Mouse (Mus musculus) heart, postnatal 25 days (tissue): ENCODE results near the gene Gzmg. TPM values are rescaled to one million over a fixed set of nuclear protein-coding genes. Genes with fewer than 3 reads are reported as not detected.
"Not testable (repeated sequence)": the region's sequence is repeated elsewhere in the genome, so short reads cannot be mapped to it uniquely, and the experiment has no call there.

ENCODE experiments used
- DNase-seq: peaks from one replicate; pipeline ENCODE4 v3.0.0; 2022; ENCODE audit warnings: low spot score
- intact Hi-C: fragments of 180-260 bp; cut with DNase I; formaldehyde crosslinking; loops from one replicate; pipeline ENCODE4 v1.15.1; 2025
- total RNA-seq, 2 experiments: library from RNA; stranded (reverse); gene quantifications; 2 replicates each; pipeline ENCODE4 v1.2.3; 2021

The Gzmg gene
- not detected for total RNA-seq

DNA sequence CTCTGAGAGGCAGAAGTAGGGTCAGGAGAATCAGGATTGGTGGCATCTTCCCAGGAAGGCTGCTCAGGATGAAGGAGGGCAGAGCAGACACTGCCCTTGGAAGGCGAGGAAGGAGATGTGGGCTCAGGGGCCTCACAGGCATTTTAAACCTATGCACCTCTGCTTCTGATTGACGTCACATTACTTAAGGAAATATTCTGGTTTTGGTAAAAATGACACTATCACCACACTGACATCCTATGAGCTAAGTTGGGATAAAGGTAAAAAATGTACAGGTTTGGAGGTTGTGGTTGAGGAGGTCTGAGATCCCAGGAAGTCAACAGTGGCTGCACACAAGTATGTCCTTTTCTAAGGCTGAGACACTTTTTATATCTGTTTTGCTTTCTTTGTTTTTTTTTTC lies at the start of gene Gzmg:
Gene Gzmg, minus strand, starts transcription at position 101 of the 400 bp plus-strand sequence.
- intact Hi-C loops, DNase-seq: not testable (repeated sequence)

DNA sequence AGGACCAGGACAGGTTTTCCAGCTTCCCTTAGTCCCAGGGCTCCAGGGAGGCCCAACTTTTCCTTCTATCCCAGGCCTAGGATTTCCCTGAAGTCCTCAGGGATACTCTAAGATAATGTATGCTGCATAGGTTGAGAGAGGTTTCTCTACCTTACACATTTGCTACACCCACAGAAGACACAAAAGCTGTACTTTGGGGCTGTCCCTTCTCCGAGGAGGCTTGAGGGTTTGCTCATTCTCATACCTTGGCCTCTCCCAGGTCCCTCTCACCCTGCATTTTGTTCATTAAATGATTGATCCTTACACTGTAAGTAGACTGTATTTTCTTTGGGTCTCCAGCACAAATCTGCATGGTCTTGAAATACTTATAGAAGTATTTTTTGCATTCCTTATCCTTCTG lies 46.2 kb upstream of the Gzmg start:
- intact Hi-C loops: loop anchor here (10.0 kb wide), 1 partner anchor 189 kb away; no protein-coding TSS in a partner anchor

DNA sequence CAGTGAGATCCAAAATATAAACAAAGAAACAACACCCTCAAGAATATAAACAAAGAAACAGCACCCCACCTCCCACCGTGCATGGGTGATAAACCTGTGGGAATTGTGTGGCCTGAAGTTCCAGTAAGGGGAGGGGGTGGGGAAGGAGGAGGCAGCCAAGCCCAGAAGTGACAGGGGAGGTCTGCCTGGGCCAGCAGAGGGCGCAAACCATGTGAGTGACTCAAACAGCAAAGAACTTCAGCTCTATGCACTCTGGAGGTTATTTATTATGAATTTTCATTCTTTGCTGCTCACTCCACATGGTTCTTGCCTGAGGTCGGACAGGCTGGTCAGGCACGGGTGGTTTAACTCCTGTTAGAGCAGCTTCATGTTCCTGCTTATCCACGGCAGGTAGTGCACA lies 45.6 kb upstream of the Gzmg start:
- intact Hi-C loops: loop anchor here (10.0 kb wide), 1 partner anchor 190 kb away; no protein-coding TSS in a partner anchor
- not testable (repeated sequence) for DNase-seq

More for the DNA sequence above, 46.2 kb upstream of the Gzmg start:
- no peak for DNase-seq

DNA sequence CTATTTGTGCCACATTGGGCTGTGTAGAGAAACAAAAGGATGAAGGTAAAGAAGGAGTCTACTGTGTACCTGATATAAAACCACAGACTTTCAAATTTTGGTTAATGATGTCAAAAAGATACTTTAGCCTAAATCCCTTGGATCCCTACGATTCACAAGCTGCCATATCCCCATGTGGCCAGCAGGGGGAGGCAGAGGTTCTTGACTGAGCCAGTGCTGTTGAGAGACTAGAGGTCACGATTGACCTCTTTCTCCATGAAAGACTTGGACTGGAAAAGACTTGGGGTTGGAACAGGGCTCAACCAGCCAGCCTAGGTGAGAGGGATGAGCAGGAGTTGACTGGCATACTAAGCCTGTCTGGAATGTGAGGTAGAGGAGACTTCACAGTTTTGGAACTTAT lies 44.6 kb upstream of the Gzmg start:
- DNase-seq: no peak
- intact Hi-C loops: loop anchor here (5.0 to 10.0 kb wide), 2 partner anchors 98 to 191 kb away; no protein-coding TSS in a partner anchor

DNA sequence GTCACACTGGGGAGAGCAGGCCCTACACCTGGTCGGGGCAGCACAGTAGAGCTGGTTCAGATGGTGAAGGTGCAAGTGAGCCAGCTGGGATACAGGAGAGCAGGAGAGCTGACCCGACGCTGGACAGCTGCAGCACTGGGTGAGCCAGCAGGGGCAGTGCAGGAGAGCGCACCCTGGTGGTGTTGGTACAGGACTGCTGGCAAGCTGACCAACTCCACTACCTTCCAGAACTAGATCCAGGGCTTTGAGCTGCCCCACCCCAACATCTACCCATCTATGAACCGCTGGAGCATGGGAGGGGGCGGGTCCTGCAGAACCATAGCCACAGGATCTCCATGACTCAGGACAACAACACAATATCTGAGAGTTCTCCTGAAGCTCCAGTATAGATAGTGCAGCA lies 27.6 kb upstream of the Gzmg start:
- DNase-seq: no peak
- intact Hi-C loops: no loop called here

DNA sequence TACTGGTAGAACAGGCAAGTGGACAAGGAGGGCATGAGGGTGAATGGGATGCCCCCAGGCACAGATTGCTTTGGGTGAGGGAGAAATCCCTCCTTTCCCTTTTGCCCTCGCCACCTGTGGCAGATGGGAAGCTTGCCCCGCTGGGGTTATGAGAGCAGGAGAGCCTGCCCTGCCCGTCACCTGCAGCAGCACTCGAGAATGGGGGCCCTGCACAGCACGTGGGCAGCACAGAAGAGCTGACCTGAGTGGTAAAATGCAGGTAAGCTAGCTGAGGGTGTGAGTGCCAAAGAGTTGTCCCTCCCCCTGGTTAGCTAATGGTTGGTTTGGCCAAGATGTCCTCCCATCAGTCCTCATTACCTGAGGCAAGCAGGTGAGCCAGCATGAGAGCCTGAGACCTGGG lies 27.1 kb upstream of the Gzmg start:
- no peak for DNase-seq
- intact Hi-C loops: no loop called here

DNA sequence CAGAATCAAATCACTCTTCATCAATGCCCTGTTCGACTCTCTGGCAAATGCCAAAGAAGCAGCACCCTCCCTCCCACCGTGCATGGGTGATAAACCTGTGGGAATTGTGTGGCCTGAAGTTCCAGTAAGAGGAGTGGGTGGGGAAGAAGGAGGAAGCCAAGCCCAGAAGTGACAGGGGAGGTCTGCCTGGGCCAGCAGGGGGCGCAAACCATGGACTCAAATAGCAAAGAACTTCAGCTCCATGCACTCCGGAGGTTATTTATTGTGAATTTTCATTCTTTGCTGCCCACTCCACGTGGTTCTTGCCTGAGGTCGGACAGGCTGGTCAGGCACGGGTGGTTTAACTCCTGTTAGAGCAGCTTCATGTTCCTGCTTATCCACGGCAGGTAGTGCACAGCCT lies 18.3 kb upstream of the Gzmg start:
- DNase-seq, intact Hi-C loops: not testable (repeated sequence)

DNA sequence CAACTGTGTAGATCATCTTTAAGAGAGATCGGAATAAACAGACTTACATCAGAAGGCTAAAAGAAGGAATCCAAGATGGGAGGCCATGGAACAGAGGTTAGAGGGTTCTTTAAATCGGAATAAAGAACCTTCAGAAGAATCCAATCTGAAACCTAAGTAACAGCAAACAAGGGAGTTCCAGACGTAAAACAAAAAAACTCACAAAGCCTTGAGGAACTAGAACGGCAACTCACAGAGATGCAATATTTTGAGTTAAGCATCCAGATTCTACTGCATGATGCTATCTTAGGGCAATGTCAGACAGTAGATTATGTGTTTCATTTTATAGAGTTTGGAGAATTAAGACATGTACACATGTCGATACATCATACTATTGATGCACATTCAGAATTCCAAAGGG lies 15.1 kb upstream of the Gzmg start, which contains the start of gene Gzmn:
Gene Gzmn, minus strand, starts transcription at position 101 of the 400 bp plus-strand sequence.
- no peak for DNase-seq
- intact Hi-C loops: no loop called here

DNA sequence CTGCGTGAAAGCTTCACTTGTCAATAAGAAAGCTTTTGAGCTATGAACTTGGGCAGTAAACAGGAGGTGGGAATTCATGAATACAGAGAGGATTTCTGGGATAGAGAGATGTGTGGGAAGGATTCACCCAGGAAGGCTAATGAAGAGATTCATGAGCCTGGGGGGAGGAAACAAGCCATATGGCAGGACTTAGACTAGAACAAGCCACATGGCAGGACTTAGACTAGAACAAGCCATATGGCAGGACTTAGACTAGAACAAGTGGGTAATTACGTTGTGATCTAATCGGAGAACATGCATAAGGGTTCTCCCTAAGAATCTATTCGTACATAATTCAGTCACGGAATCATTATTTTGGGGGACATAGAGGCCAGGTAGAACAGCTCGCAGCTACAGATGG lies 14.0 kb upstream of the Gzmg start:
- intact Hi-C loops: no loop called here
- no peak for DNase-seq

DNA sequence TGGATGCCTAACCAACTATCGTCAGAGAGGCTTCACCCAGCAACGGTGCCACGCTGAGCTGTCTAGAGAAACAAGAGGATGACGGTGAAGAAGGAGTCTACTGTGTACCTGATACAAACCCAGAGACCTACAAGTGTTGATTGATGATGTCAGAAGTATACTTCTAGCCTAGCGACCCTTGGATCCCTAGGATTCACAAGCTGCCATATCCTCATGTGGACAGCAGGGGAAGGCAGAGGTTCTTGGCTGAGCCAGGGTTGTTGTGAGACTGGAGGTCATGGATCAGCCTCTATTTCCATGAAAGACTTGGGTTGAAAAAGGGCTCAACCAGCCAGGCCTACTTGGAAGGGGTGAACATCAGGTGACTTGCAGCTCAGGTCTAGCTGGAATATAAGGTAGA lies 13.4 kb upstream of the Gzmg start:
- DNase-seq: no peak
- intact Hi-C loops: no loop called here

DNA sequence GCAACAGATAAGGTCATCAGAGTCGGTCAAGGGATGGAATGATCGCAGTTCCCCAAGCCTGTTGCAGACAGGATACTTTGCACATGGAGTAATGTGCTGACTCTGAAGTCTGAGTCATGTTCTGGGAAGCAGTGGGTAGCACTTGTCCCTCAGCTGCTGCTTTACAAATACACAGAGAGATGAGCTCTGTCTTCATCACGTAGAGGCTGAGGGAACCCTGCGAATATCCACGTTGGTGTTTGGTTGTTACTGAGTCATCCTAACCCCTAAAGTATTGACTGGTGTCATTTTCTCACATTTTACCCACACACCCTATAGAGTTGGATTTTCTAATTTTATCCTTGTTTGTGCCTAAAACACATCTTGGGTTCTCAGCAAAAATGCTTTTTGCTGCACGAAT lies 8.6 kb upstream of the Gzmg start:
- DNase-seq: no peak
- intact Hi-C loops: no loop called here

DNA sequence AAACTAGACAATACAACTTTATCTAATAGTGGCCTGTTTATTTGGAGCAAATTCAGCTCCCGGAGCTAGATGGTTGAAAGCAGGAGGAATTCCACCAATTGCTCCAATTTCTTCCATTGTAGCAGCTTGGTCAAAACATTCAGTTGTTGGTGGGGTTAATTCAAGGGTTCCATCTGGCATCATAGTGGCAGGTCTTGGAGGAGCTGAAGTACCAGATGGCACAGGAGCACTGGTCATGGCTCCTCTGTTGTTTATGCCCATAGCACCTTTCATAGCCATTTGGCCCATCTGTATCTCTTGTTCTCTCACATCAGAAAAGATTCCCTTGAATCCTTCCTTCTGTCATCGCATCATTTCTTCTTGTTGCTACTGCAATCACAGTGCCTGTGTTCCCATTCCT lies 2.7 kb upstream of the Gzmg start:
- DNase-seq: no peak
- intact Hi-C loops: no loop called here

DNA sequence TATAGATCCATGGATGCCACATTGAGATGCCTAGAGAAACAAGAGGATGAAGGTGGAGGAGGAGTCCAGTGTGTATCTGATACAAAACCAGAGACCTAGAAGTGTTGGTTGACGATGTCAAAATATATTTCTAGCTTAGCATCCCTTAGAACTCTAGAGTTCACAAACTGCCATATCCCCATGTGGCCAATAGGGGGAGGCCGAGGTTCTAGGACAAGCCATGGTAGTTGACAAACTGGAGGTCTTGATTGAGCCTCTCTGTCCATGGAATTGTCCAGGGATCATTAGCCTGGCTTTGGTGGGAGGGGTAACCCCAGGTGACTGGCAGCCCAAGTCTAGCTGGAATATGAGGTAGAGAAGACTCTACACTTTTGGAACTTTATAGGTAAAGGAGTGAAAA lies 4.0 kb downstream of the Gzmg start:
- no peak for DNase-seq
- intact Hi-C loops: no loop called here

DNA sequence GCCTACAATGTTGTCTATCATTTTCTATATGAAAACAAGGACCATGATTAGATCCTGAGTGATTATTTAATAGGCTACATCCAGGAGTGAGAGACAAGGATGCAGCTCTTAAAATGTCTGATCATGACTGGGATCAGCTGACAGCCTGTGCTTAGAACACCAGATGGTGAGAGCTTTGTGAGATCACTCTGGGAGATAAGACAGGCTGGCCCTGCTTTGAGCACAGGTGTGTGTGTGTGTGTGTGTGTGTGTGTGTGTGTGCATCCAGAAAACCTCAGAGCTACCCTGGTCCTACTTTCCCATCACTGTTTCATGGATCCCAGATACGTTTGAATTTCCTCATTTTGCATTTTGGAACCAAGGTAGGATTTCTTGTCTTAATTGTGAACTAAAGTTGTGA lies 25.7 kb downstream of the Gzmg start:
- intact Hi-C loops: not testable (repeated sequence)

DNA sequence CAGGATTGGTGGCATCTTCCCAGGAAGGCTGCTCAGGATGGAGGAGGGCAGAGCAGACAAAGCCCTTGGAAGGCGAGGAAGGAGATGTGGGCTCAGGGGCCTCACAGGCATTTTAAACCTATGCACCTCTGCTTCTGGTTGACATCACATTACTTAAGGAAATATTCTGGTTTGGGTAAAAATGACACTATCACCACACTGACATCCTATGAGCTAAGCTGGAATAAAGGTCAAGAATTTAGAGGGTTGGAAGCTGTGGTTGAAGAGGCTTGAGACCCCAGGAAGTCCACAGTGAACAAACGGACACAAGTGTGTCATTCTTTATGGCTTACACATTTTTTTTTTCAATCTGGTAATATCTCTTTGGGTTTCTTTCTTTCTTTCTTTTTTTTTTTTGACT lies 26.9 kb downstream of the Gzmg start, which contains the start of gene Gzmd:
Gene Gzmd, minus strand, starts transcription at position 101 of the 400 bp plus-strand sequence.
- intact Hi-C loops: not testable (repeated sequence)

More for the DNA sequence above, 25.7 kb downstream of the Gzmg start:
- not testable (repeated sequence) for DNase-seq

DNA sequence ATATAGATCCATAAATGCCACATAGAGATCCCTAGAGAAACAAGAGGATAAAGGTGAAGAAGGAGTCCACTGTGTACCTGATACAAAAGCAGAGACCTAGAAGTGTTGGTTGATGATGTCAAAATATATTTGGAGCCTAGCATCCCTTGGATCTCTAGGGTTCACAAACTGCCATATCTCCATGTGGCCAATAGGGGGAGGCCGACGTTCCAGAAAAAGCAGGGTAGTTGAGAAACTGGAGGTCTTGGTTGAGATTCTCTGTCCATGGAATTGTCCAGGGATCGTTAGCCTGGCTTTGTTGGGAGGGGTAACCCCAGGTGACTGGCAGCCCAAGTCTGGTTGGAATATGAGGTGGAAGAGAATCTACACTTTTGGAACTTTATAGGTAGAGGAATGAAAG lies 31.0 kb downstream of the Gzmg start:
- intact Hi-C loops: no loop called here
- DNase-seq: no peak

More for the DNA sequence above, 26.9 kb downstream of the Gzmg start, which contains the start of gene Gzmd:
- not testable (repeated sequence) for DNase-seq

DNA sequence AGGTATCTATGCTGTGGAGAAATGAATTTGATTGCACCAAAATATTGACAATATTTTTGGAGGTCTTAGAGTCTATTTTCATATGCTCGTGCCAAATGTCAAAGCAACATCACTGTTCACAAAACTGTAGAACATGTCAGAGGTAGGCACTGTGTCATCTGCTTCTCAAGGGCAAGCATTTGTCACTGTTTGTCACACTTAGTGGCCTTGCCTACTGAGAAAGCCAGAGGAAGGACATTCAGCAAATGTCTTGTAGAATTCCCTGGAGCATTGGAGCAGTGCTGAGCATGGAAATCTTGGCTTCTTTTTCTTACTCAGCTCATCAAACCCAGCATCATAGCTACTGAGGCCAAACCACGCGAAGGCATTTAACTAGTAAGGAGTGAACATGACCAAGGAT lies 35.9 kb downstream of the Gzmg start:
- no peak for DNase-seq
- intact Hi-C loops: no loop called here

DNA sequence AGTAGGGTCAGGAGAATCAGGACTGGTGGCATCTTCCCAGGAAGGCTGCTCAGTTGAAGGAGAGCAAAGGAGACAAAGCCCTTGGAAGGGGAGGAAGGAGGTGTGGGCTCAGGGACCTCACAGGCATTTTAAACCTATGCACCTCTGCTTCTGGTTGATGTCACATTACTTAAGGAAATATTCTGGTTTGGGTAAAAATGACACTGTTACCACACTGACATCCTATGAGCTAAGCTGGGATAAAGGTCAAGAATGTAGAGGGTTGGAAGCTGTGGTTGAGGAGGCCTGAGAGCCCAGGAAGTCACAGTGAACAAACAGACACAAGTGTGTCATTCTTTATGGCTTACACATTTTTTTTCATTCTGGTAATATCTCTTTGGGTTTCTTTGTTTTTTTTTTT lies 38.9 kb downstream of the Gzmg start, which contains the start of gene Gzme:
Gene Gzme, minus strand, starts transcription at position 101 of the 400 bp plus-strand sequence.
- DNase-seq: no peak
- intact Hi-C loops: no loop called here

DNA sequence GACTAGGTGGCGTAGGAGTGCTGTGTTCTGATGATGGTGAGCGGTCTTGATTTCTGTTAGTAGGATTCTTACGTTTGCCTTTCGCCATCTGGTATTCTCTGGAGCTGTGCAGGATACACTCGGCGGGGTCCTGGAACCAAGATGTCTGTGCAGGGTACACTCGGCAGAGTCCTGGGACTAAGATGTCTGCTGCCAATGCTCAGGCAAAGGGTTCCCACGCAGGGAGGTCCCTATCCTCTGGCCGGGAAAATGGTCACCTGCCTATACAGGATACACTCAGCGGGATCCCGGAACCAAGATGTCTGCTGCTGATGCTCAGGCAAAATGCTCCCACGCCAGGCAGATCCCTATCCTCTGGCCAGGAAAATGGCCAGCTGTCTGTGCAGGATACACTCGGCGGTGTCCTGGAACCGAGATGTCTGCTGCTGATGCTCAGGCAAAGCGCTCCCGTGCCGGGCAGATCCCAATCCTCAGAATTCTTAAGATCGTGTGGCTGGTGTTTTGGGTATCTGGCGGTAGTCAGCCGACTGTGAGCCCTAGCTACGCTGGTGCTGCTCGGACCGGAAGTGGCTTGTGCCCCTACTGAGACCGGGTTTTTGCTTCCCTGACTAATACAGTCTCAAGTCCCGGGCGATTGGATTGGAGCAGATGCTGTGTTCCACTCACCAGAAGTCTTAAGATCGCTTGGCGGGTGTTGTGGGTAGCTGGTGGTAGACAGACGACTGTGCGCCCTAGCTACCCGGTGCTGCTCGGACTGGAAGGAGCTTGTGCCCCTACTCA lies 43.7 kb downstream of the Gzmg start:
- DNase-seq, intact Hi-C loops: not testable (repeated sequence)
